Mouse (Mus musculus): ENCODE measurements around the gene Ankle1. TPM values are rescaled to one million over a fixed set of nuclear protein-coding genes. Genes with fewer than 3 reads are reported as not detected.
"Not testable (repeated sequence)": the region's sequence is repeated elsewhere in the genome, so short reads cannot be mapped to it uniquely, and the experiment has no call there.

Gene Ankle1
- polyA plus RNA-seq, 1 experiment from 2014 or later = 17.2 TPM

DNA sequence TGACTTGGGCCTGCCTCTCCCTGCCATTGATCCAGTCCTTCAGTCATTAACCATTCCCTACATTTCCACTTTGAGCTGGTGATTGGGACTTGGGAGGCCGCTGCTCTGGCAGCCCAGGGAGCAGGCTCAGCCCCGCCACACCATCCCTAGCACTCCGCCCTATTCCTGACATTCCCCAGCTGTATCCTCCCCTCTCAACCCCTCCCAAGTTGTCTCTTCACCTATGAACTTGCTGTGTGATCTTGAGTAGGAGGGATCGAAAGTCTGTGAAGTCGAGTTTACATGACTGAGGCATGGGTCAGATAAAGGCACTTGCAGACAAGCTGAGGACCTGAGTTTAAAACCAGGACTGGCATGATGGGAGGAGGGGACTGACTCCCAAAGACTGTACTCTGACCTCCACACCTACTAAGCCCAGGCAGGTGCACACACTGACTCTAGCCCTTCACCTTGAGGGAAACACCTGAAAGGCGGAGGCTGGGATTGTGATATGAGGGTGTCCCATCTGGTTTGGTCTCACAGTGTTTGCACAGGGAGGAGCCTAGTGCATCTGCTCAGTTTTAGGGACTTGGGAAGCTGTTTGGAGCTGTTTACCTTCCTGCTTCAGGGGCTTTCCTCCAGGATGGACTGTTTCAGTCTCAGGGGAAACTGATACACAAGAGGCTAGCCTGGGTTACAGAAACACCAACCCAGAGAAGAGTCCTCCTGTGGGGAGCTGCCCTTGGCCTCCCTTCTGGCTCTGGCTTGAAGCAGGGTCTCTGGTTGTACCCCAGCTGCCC lies 2.5 kb upstream of the Ankle1 start:
- Histone ChIP-seq H3K9me3 (no peaks in the 10 kb centered on the region), H3K9ac (replicated peaks) (no peak overlapping the region), H3K4me2 (replicated peaks) (no peak overlapping the region), H3K4me1 (peaks cover 19% of the 10 kb centered on the region), H3K27ac (replicated peaks) (no peak overlapping the region), H3K36me3 (peaks cover 13% of the 10 kb centered on the region), H3K4me3 (no peak overlapping the region), H3K27me3 (no peaks in the 10 kb centered on the region)
- no peak for ATAC-seq (replicated peaks)
- WGBS = 94% methylated on average over 6 of the region's 6 CpGs

DNA sequence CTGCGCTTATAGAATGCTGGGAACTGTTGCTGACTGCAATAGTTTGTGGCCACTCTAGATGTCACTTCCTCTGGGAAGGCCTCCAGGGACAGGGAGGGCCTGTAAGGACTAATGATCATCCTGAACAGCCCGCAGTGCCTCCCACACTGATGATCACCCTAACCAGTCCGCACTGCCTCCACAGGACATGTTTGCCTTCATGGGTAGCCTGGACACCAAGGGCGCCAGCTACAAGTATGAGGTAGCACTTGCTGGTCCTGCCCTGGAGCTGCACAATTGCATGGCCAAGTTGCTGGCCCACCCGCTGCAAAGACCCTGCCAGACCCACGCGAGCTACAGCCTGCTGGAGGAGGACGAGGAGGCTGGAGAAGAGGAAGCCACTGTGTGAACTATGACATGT lies 1.8 kb upstream of the Ankle1 start:
- Histone ChIP-seq H3K27me3 (no peaks in the 10 kb centered on the region), H3K4me3 (no peak overlapping the region), H3K4me1 (peaks cover 19% of the 10 kb centered on the region), H3K9me3 (no peaks in the 10 kb centered on the region), H3K4me2 (replicated peaks) (no peak overlapping the region), H3K36me3 (peaks cover 10% of the 10 kb centered on the region; the same call in 1 of the 2 replicates), H3K9ac (replicated peaks) (no peak overlapping the region), H3K27ac (replicated peaks) (no peak overlapping the region)
- WGBS = 90% methylated on average over 8 of the region's 8 CpGs
- no peak for ATAC-seq (replicated peaks)

DNA sequence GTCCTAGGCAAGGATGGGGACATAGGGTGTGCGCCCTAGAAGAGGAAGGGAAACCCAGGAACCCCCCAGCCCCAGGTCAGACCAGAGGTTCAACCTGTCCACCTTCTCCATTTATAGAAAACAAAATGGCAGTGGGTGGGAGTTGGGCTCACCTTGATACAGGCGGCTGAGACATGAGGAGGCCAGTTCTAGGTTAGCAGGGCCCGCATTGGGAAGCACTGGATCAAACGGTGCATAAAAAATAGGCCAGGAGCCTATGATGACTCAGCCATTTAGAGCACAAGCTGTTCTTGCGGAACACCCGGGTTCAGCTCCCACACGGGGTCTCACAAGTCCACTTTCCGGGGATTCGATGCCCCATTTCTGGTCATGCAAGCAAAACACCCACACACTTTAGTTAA lies 859 bp upstream of the Ankle1 start:
- Histone ChIP-seq H3K4me3 (no peak overlapping the region), H3K9ac (replicated peaks) (no peak overlapping the region), H3K36me3 (peaks cover 6% of the 10 kb centered on the region; the same call in 1 of the 2 replicates), H3K4me2 (replicated peaks) (no peak overlapping the region), H3K27ac (replicated peaks) (no peak overlapping the region), H3K27me3 (no peaks in the 10 kb centered on the region), H3K4me1 (peaks cover 19% of the 10 kb centered on the region), H3K9me3 (no peaks in the 10 kb centered on the region)
- ATAC-seq (replicated peaks) = no peak
- WGBS = 85% methylated on average over 9 of the region's 9 CpGs

DNA sequence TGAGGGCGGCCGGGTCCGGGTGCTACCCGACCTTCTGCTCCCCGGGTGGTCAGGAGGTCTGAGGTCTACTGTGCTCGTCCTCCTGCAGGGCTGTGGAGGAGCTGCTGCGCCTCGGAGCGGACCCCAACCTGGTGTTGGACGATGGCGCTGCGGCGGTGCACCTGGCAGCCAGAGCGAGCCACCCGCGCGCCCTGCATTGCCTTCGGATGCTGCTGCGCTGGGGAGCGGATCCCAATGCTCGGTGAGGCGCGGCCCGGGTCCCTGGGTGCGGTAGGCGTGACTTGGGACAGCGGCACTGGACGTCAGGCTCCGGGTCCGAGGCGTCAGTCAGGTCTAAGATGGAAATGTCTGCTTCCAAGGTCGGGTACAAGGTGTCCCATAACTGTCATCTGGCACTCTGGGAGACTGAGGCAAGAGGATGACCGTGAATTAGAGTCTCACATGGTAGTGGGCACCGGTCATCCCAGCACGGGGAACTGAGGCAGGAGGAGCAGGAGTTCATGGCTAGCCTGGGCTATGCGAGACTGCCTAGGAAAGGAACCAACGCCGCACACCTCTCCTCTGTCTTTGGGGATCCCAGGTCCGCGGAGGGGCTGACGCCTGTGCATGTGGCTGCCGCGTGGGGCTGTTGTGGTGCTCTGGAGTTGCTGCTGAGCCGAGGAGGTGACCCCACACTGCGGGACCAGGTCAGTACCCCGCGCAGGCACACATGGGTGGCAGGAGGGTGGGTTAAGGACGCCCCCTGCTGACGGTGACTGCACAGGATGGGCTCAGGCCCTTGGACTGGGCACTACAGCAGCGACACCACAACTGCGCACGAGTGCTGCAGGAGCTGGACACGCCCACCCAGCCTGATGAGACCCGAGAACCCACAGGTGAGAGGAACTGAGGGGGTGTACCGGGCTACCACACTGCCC lies 547 bp downstream of the Ankle1 start:
- no peaks in the 10 kb centered on the region for H3K27me3 ChIP-seq
- H3K36me3 ChIP-seq = peaks cover 3% of the 10 kb centered on the region; the same call in 1 of the 2 replicates
- peak overlapping the region; percentile 29 for H3K9ac ChIP-seq (replicated peaks)
- H3K4me3 ChIP-seq = peak overlapping the region; percentile 44
- H3K27ac ChIP-seq (replicated peaks) = no peak overlapping the region
- H3K9me3 ChIP-seq = no peaks in the 10 kb centered on the region
- under 1% methylated on average over 55 of the region's 55 CpGs for WGBS
- peak overlapping the region; percentile 72 for H3K4me2 ChIP-seq (replicated peaks)
- peaks cover 19% of the 10 kb centered on the region for H3K4me1 ChIP-seq
- ATAC-seq (replicated peaks) = peak; percentile 68

DNA sequence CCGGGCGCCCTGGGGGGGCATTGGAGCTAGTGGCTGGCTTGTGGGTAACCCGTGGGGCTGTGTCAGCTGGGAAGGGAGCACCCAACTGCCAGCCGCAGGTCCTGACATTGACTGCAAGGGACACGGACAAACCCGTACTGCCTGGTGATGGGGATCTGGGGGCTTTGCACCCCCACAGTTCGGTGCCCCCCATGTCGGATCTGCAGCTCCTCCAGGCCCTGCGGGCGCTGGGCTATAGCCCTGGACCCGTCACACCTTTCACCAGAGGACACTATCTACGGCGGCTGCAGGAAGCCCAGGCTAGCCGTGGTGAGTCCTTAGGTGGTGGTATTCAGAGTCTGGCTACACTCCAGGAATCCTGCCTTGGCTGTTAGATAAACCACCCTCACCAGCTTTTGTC lies 1.6 kb downstream of the Ankle1 start:
- H3K9ac ChIP-seq (replicated peaks) = no peak overlapping the region
- H3K4me2 ChIP-seq (replicated peaks) = no peak overlapping the region
- no peak for ATAC-seq (replicated peaks)
- H3K36me3 ChIP-seq = peaks cover 3% of the 10 kb centered on the region; the same call in 1 of the 2 replicates
- H3K27me3 ChIP-seq = no peaks in the 10 kb centered on the region
- no peak overlapping the region for H3K4me3 ChIP-seq
- peaks cover 19% of the 10 kb centered on the region for H3K4me1 ChIP-seq
- H3K27ac ChIP-seq (replicated peaks) = no peak overlapping the region
- WGBS = 94% methylated on average over 14 of the region's 14 CpGs
- no peaks in the 10 kb centered on the region for H3K9me3 ChIP-seq

DNA sequence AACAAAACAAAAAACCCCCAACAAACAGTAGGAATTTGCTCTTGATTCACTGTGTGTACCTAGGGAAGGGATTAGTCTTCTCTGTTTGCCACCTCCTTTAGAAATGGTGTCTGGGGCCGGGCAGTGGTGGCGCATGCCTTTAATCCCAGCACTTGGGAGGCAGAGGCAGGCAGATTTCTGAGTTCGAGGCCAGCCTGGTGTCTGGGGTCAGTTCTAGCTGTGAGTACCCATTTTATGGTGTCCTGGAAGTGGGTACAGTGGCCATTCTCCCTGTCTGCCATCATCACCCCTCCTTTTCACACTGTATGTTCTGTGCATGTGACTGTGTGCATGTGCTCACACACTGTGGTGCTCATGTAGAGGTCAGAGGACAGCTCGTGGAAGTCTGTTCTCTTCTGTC lies 2.4 kb downstream of the Ankle1 start:
- Histone ChIP-seq H3K4me3 (no peak overlapping the region), H3K4me2 (replicated peaks) (no peak overlapping the region), H3K4me1 (peaks cover 19% of the 10 kb centered on the region), H3K9me3 (no peaks in the 10 kb centered on the region), H3K36me3 (peaks cover 3% of the 10 kb centered on the region; the same call in 1 of the 2 replicates), H3K9ac (replicated peaks) (no peak overlapping the region), H3K27ac (replicated peaks) (no peak overlapping the region), H3K27me3 (no peaks in the 10 kb centered on the region)
- no peak for ATAC-seq (replicated peaks)
- WGBS = 95% methylated on average over 4 of the region's 4 CpGs

DNA sequence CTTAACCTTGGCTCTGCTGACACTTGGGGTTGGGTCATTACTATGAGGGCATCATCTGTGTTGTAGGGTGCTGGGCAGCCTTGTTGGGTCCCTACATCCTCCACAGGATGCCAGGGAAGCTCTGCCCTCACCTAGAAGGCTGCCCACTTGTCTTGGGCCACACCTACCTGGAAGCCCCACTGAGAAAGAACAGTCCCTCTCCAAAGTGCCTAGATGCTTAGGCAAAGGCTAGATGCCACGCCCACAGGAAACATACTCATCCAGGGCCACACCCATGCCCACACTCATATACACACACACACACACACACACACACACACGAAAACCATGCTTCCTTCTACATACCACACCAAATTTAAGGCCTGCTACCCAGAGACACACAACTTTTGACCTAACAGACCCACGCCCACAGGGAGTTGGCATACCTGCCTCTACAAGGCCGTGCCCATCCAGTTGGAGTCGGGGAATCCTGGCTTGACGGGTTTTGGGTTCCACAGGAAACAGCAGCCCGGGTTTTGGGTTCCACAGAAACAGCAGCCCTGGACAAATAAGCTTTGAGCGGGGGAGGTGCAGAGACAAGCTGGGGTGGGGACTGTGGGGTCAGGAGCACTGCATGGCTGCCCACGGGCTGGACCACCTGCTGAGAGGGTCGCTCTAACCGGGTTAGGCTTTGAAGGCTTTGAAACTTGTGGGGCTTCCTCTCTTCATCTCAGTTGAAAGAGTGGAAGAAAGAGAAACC lies 5.9 kb downstream of the Ankle1 start:
- no peaks in the 10 kb centered on the region for H3K9me3 ChIP-seq
- H3K36me3 ChIP-seq = peaks cover 3% of the 10 kb centered on the region; the same call in 1 of the 2 replicates
- H3K4me1 ChIP-seq = peaks cover 7% of the 10 kb centered on the region
- WGBS = 52% methylated on average over 11 of the region's 11 CpGs
- no peak overlapping the region for H3K4me3 ChIP-seq
- no peak for ATAC-seq (replicated peaks)
- no peak overlapping the region for H3K9ac ChIP-seq (replicated peaks)
- H3K4me2 ChIP-seq (replicated peaks) = no peak overlapping the region
- H3K27me3 ChIP-seq = no peaks in the 10 kb centered on the region
- no peak overlapping the region for H3K27ac ChIP-seq (replicated peaks)

DNA sequence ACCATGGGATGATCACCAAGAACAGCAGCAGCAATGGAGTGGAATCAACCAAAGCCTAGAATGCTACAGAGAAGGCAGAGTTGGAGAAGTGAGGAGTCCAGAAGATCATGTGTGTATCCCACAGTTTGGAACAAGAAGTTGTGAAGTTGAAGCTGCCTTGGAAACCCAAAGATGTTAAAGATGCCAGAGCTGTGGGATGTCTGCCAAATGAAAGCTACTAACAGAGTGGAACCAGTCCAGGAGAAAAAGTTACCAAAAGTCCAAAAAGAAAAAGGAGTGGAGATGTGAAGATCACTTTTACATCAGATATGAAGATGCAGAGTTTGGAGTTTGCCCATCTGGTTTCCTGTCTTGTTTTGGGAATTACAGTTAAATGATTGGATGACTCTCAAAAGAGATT lies 16.3 kb downstream of the Ankle1 start:
- Histone ChIP-seq H3K9ac (replicated peaks) (no peak overlapping the region), H3K4me3 (no peak overlapping the region), H3K27ac (replicated peaks) (no peak overlapping the region), H3K4me2 (replicated peaks) (no peak overlapping the region), H3K4me1 (no peaks in the 10 kb centered on the region), H3K27me3 (no peaks in the 10 kb centered on the region), H3K36me3 (no peaks in the 10 kb centered on the region), H3K9me3 (no peaks in the 10 kb centered on the region)
- no peak for ATAC-seq (replicated peaks)

DNA sequence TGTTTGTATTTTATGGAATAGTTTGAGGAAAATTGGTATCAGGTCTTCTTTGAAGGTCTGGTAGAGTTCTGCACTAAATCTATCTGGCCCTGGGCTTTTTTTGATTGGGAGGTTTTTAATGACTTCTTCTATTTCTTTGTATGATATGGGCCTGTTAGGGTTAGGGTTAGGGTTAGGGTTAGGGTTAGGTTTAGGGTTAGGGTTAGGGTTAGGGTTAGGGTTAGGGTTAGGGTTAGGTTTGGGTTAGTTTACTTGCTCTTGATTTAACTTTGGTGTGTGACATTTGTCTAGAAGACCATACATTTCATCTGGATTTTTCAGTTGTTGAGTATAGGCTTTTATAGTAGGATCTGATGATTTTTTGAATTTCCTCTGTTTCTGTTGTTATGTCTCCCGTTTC lies 27.1 kb downstream of the Ankle1 start:
- not testable (repeated sequence) for H3K36me3 ChIP-seq; H3K4me2 ChIP-seq (replicated peaks); ATAC-seq (replicated peaks); H3K4me1 ChIP-seq; H3K27ac ChIP-seq (replicated peaks); H3K9ac ChIP-seq (replicated peaks); H3K4me3 ChIP-seq; H3K27me3 ChIP-seq; H3K9me3 ChIP-seq
- WGBS = 81% methylated on average over 1 of the region's 1 CpGs

DNA sequence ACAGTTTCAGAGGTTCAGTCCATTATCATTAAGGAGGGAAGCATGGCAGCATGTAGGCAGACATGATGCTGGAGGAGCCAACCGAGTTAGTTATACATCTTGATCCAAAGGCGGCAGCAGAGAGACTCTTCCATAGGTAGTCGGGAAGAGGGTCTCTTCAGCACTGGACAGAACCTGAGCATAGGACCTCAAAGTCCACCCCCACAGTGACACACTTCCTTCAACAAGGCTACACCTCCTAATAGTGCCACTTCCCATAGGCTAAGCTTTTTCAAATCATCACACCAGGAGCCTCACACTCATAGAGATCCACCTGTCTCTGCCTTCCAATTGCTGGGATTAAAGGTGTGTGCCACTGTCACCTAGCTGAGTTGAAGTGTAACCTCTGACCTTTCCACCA lies 31.2 kb downstream of the Ankle1 start:
- H3K27me3 ChIP-seq = peaks cover 3% of the 10 kb centered on the region; the same call in 1 of the 2 replicates
- H3K4me2 ChIP-seq (replicated peaks) = no peak overlapping the region
- WGBS = 57% methylated on average over 3 of the region's 3 CpGs
- no peak overlapping the region for H3K9ac ChIP-seq (replicated peaks)
- H3K36me3 ChIP-seq = no peaks in the 10 kb centered on the region
- H3K4me1 ChIP-seq = no peaks in the 10 kb centered on the region
- no peaks in the 10 kb centered on the region for H3K9me3 ChIP-seq
- no peak for ATAC-seq (replicated peaks)
- no peak overlapping the region for H3K27ac ChIP-seq (replicated peaks)
- no peak overlapping the region for H3K4me3 ChIP-seq

DNA sequence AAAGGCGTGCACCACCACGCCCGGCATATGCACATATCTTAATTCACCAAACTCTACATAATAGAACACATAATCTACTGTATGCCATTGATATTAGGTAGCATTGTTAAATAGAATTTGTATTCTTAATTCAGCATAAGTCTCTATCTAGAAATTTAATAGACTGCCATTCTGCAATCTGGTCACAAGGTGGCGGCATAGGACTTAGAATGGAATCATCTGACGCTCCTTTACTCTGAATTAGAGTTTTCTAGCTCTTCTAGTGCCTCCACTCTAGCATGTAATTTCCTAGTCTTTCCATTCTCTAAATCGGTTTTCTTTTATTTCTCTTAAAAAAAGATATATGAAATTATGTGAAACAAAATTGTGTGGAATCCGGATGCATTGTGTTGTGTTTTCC lies 35.6 kb downstream of the Ankle1 start:
- no peak overlapping the region for H3K27ac ChIP-seq (replicated peaks)
- H3K4me2 ChIP-seq (replicated peaks) = no peak overlapping the region
- H3K4me3 ChIP-seq = no peak overlapping the region
- no peaks in the 10 kb centered on the region for H3K9me3 ChIP-seq
- ATAC-seq (replicated peaks) = no peak
- no peaks in the 10 kb centered on the region for H3K4me1 ChIP-seq
- peaks cover 7% of the 10 kb centered on the region; the same call in 1 of the 2 replicates for H3K27me3 ChIP-seq
- under 1% methylated on average over 7 of the region's 7 CpGs for WGBS
- H3K36me3 ChIP-seq = no peaks in the 10 kb centered on the region
- no peak overlapping the region for H3K9ac ChIP-seq (replicated peaks)

DNA sequence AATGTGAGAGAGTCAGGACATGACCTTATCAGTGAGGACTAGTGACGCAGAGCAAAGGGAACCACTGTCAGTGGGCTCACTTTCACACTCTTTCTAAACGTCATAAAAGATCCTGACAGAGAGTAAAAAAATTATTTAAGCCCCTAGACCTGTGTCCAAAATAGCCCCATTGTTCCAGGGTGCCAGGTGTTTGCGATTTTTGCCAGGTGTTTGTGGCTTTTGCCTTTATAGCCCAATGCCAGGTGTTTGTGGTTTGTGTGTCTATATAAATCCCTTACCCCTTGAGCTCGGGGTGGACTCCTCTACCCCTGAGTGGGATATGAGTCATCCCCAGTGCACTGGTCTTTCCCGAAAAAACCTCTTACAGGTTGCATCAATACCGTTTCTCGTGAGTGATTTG lies 39.3 kb downstream of the Ankle1 start:
- H3K9me3 ChIP-seq = no peaks in the 10 kb centered on the region
- no peak overlapping the region for H3K4me3 ChIP-seq
- H3K27ac ChIP-seq (replicated peaks) = no peak overlapping the region
- no peak overlapping the region for H3K4me2 ChIP-seq (replicated peaks)
- no peaks in the 10 kb centered on the region for H3K36me3 ChIP-seq
- no peak for ATAC-seq (replicated peaks)
- H3K4me1 ChIP-seq = no peaks in the 10 kb centered on the region
- WGBS = 83% methylated on average over 7 of the region's 7 CpGs
- H3K9ac ChIP-seq (replicated peaks) = no peak overlapping the region
- peaks cover 7% of the 10 kb centered on the region; the same call in 1 of the 2 replicates for H3K27me3 ChIP-seq
